Mouse (Mus musculus) bone marrow macrophage, adult 2 months (primary cell): ENCODE measurements at regions not wholly inside any gene's neighbourhood (a gene's known extent, or its start where the extent isn't known, plus 50 kb on each side); places are given as distances from the start of the nearest gene placed in this dataset.

Experiments used
- CTCF ChIP-seq: IDR thresholded peaks from 2 replicates; pipeline ENCODE4 v1.5.1; 2012; ENCODE audit warnings: low read depth, mild to moderate bottlenecking, low read length, moderate library complexity
- POLR2A ChIP-seq: IDR thresholded peaks from 2 replicates; pipeline ENCODE4 v1.6.1; 2012; ENCODE audit warnings: mild to moderate bottlenecking, low read depth, low read length, borderline replicate concordance

DNA sequence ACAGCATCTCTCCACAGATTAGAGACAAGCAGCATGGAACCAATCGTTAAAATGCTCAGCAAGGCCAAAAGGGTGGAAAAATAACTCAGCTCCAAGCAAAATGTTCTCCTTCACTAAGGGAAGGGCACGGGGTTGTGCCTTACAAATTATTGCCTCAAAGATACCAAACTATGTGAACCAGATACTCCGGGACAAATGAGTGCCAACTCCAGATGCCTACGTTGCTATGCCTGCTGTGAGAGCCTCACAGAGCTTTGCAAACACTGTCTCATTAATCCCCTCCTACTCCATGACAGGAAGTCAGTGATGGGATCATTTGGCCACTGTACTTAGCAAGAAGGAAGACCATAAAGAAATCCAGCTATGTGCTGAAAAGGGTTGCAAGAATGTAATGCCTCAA, 345.9 kb upstream of the Map3k7 start:
- TF ChIP-seq CTCF (no peak), POLR2A (no peak)
